Mouse (Mus musculus) bone marrow, adult 2 months (tissue): ENCODE measurements at regions not wholly inside any gene's neighbourhood (a gene's known extent, or its start where the extent isn't known, plus 50 kb on each side); places are given as distances from the start of the nearest gene placed in this dataset.

ENCODE experiments used
- CTCF ChIP-seq: fragments of 200-500 bp; IDR thresholded peaks from 2 replicates; pipeline ENCODE4 v1.5.1; 2011; ENCODE audit warnings: low read length, control low read depth; ENCODE audit not compliant: control insufficient read depth, insufficient read depth
- POLR2A ChIP-seq: fragments of 200-500 bp; IDR thresholded peaks from 2 replicates; pipeline ENCODE4 v1.6.1; 2011; ENCODE audit warnings: low read depth, mild to moderate bottlenecking, control low read depth, low read length, borderline replicate concordance; ENCODE audit not compliant: control insufficient read depth

DNA sequence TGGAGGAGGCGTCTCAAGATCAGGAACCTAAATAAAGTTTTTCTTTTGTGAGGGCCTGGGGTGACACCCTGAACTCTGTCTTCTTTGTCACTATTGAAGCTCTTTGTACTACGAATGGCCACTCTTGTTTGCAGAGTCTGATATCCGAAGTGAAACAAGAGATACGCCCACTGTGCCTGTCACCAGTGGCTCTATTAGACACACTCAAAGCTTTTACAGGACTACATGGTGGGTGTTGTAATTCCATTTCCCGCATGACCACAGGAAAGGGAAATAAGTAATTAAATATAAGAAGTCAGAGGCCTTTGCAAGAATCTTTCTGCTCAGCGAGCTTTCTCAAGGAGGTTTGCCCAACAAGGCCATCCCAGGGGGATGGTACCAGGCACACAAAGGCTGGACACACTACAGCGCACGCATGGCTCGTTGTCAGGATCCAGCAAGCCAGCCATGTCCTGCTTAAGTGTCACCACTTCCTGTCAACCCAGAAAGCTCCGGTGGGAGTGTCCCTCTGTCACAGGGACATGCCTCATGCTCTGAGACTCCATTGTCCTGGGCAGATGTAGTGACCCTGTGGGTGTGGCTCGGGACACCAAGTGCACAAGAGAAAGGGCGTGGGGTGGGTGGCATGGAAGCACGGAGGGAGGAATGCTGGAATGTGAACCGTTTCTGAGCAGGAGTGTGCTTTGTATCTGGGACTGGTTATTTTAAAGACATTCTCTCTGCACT is 434.0 kb downstream of the Irx1 start:
- no peak for TF ChIP-seq CTCF
- no peak for TF ChIP-seq POLR2A
